In genomic region chr10:96294666-96295065, GRCm38 (mm10) we compare ENCODE assay signal across 11 mouse cellular contexts.
A peak's percentile ranks its signal among the peaks of the same experiment; 100 is the strongest.
DNase-seq lines count a peak whose midpoint lies in the region; ATAC-seq lines count a peak whose summit lies in the region.
"Had no signal": no experiment of that assay in that cellular context is flagged by ENCODE, and none has a peak within 500 bp of the region (broad histone marks: within the 10 kb centered on the region; RNA-seq: fewer than 3 reads in every experiment).

No protein-coding gene starts in this region.

- H3K4me2 ChIP-seq in forebrain, embryonic 11.5 days (ENCODE audit: low read depth, low read length, severe bottlenecking): no peak overlapping the region
- H3K4me2 ChIP-seq: lung, embryonic 15.5 days; neural tube, embryonic 13.5 days had no signal

- H3K4me3 ChIP-seq in forebrain, embryonic 11.5 days (ENCODE audit: low read depth, low read length): no peak overlapping the region
- H3K4me3 ChIP-seq: lung, embryonic 15.5 days; neural tube, embryonic 13.5 days had no signal

- H3K9me3 ChIP-seq in forebrain, embryonic 11.5 days (ENCODE audit: control insufficient read depth, low read length): no peaks in the 10 kb centered on the region
- H3K9me3 ChIP-seq: lung, embryonic 15.5 days; neural tube, embryonic 13.5 days had no signal

- 88% methylated on average over 2 of the region's 2 CpGs for WGBS in forebrain, embryonic 11.5 days

- no peaks in the 10 kb centered on the region for H3K27me3 ChIP-seq in forebrain, embryonic 11.5 days (ENCODE audit: control insufficient read depth, insufficient read depth, low read length)
- H3K27me3 ChIP-seq: lung, embryonic 15.5 days; neural tube, embryonic 13.5 days had no signal

- no peak overlapping the region for H3K27ac ChIP-seq in forebrain, embryonic 11.5 days (ENCODE audit: low read depth, low read length)
- H3K27ac ChIP-seq: lung, embryonic 15.5 days; neural tube, embryonic 13.5 days had no signal

- no peak for ATAC-seq in forebrain, embryonic 11.5 days (replicated peaks; ENCODE audit: low FRiP score)

- H3K36me3 ChIP-seq in forebrain, embryonic 11.5 days (ENCODE audit: control insufficient read depth, insufficient read depth, low read length): no peaks in the 10 kb centered on the region
- H3K36me3 ChIP-seq: lung, embryonic 15.5 days; neural tube, embryonic 13.5 days had no signal

- no peak overlapping the region for H3K9ac ChIP-seq in forebrain, embryonic 11.5 days (ENCODE audit: low read length)
- H3K9ac ChIP-seq: lung, embryonic 15.5 days; neural tube, embryonic 13.5 days had no signal

- DNase-seq in adrenal gland, adult (ENCODE audit: inconsistent age in 2 of 2, low spot score in 1 of 2): peak; percentile 23 to 73
- no peak for DNase-seq in adrenal gland, postnatal 4 days (ENCODE audit: low spot score in 2 of 2)
- DNase-seq in B cell, adult 2 months: peak; percentile 7 to 13
- DNase-seq in gastrocnemius, adult 8-10 months (ENCODE audit: low spot score in 2 of 2): peak; percentile 14 to 37
- peak; percentile 41 to 65 for DNase-seq in kidney, postnatal 36 days
- no peak for DNase-seq in forebrain, embryonic 11.5 days (ENCODE audit: low spot score)
- DNase-seq in retina, embryonic 14.5 days (ENCODE audit: low spot score): no peak
- no peak for DNase-seq in thymus, postnatal 14 days
- DNase-seq: cerebellum, adult 9-10 months had no signal

- no peaks in the 10 kb centered on the region for H3K4me1 ChIP-seq in forebrain, embryonic 11.5 days (replicated peaks; ENCODE audit: control insufficient read depth, insufficient read depth, low read length)

Comparison
In these comparisons a context has a peak if more than half of its experiments do, and no peak if none do; other contexts are left out.
1. DNase-seq: peak in adrenal gland, adult (2 of 2), B cell, adult 2 months (2 of 2), gastrocnemius, adult 8-10 months (2 of 2) and kidney, postnatal 36 days (2 of 2); none in adrenal gland, postnatal 4 days (0 of 2), forebrain, embryonic 11.5 days (single experiment), retina, embryonic 14.5 days (single experiment) and thymus, postnatal 14 days (single experiment).